Mouse (Mus musculus) liver, adult 2 months (tissue): Measurements from ENCODE around the gene Gm37419. TPM values are rescaled to one million over a fixed set of nuclear protein-coding genes. Genes with fewer than 3 reads are reported as not detected.
A peak's percentile ranks its signal among the peaks of the same experiment; 100 is the strongest.

Experiments
- DNase-seq: peaks from one replicate; pipeline ENCODE4 v3.0.0-alpha.2; 2011; ENCODE audit warnings: low read depth, low spot score; ENCODE audit errors: extremely low read depth
- H3K27ac ChIP-seq: fragments of 200-500 bp; replicated peaks from 2 replicates; pipeline ENCODE4 v1.5.1; 2012; ENCODE audit warnings: low read depth, mild to moderate bottlenecking, control low read depth, inconsistent platforms, low read length; ENCODE audit not compliant: insufficient read depth
- H3K27me3 ChIP-seq: fragments of 200-500 bp; 2 replicates; pipeline ENCODE4 v1.6.1; 2012; ENCODE audit warnings: mild to moderate bottlenecking, moderate library complexity, low read length, inconsistent platforms; ENCODE audit not compliant: control insufficient read depth, insufficient read depth
- H3K36me3 ChIP-seq: fragments of 200-500 bp; 2 replicates; pipeline ENCODE4 v1.6.1; 2012; ENCODE audit warnings: low read length, inconsistent platforms; ENCODE audit not compliant: control insufficient read depth, insufficient read depth
- H3K4me1 ChIP-seq: fragments of 200-500 bp; 2 replicates; pipeline ENCODE4 v1.6.1; 2011; ENCODE audit warnings: low read length; ENCODE audit not compliant: control insufficient read depth, insufficient read depth
- H3K4me3 ChIP-seq: fragments of 200-500 bp; 2 replicates; pipeline ENCODE4 v1.5.1; 2011; ENCODE audit warnings: low read depth, mild to moderate bottlenecking, control low read depth, low read length, moderate library complexity; ENCODE audit not compliant: insufficient read depth
- H3K79me2 ChIP-seq: fragments of 200-500 bp; 2 replicates; pipeline ENCODE4 v1.6.1; 2012; ENCODE audit warnings: inconsistent platforms, mild to moderate bottlenecking, low read length, moderate library complexity; ENCODE audit not compliant: control insufficient read depth, insufficient read depth
- H3K9ac ChIP-seq: fragments of 200-500 bp; 2 replicates; pipeline ENCODE4 v1.6.1; 2012; ENCODE audit warnings: low read depth, mild to moderate bottlenecking, control low read depth, inconsistent platforms, low read length
- CTCF ChIP-seq: fragments of 200-500 bp; IDR thresholded peaks from 2 replicates; pipeline ENCODE4 v1.5.1; 2011; ENCODE audit warnings: low read depth, low read length, control low read depth
- POLR2A ChIP-seq: fragments of 200-500 bp; IDR thresholded peaks from 2 replicates; pipeline ENCODE4 v1.6.1; 2011; ENCODE audit warnings: low read length, control low read depth; ENCODE audit not compliant: insufficient read depth; ENCODE audit errors: extremely low read depth
- WGBS: fragments of 180-500 bp; shearing (Covaris S2); methylation state at CpG from one replicate; pipeline ENCODE4 v1.1.7; 2018; 5-methylcytosine and 5-hydroxymethylcytosine counted together
- polyA plus RNA-seq: library from polyadenylated mRNA; depleted of rRNA; stranded (reverse); fragments of >200 nt; gene quantifications from 2 replicates; pipeline ENCODE4 v1.2.3, GENCODE M21; 2012; rRNA removed
- total RNA-seq: library from RNA; depleted of rRNA; stranded (reverse); fragments of >200 nt; gene quantifications from 2 replicates; pipeline ENCODE4 v1.2.3, GENCODE M21; 2014; rRNA removed

Gm37419 gene
- total RNA-seq: not detected in 2 replicates
- polyA plus RNA-seq: not detected in 2 replicates

- under 1% methylated on average over 68 of the region's 68 CpGs for WGBS
- peak within 1 kb of the TSS; percentile 100 for H3K27ac ChIP-seq
- H3K9ac ChIP-seq: peak within 1 kb of the TSS; percentile 99
- H3K36me3 ChIP-seq: no peaks in the 10 kb centered on the region
- peak within 1 kb of the TSS; percentile 85 for H3K4me3 ChIP-seq
- peaks cover 5% of the 10 kb centered on the region; the same call in 1 of the 2 replicates for H3K4me1 ChIP-seq
- peak; percentile 92 for DNase-seq
- H3K27me3 ChIP-seq: no peaks in the 10 kb centered on the region
- TF ChIP-seq POLR2A: peak; percentile 62; the same call in 1 of the 2 replicates
- no peak for TF ChIP-seq CTCF
- peaks cover 9% of the 10 kb centered on the region; the same call in 1 of the 2 replicates for H3K79me2 ChIP-seq
These were observed at the start of gene Gm37419, which contains the start of gene Bcl6 for GRCm38 (mm10) chr16:23988466-23989208. TSS of gene Gm37419 (plus strand) at chr16:23988482. TSS of gene Bcl6 (minus strand) at chr16:23988852.

DNA sequence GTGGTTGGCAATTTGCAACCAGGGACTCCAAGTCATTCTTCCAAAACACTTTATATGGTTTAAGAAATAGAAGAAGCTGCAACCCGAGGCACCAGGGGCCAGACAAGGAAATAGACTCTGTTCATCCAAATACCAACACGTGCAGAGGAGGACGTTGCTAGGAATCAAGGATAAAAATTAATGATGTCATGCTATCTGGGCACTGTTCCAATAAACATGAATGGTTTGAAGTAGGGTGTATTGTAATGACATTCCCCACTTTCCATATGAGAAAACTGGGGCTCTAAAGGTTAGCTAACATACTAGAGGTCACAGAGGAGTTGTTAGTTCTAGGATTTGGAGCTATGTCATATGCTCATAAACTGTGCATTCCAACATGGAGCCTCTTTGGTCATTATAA lies 43.5 kb upstream of the Gm37419 start:
- TF ChIP-seq POLR2A: no peak
- no peak for TF ChIP-seq CTCF
- Histone ChIP-seq H3K4me3 (no peak overlapping the region), H3K4me1 (no peaks in the 10 kb centered on the region), H3K9ac (no peak overlapping the region), H3K79me2 (no peaks in the 10 kb centered on the region), H3K36me3 (no peaks in the 10 kb centered on the region), H3K27me3 (no peaks in the 10 kb centered on the region), H3K27ac (no peak overlapping the region)
- no peak for DNase-seq
- WGBS: 54% methylated on average over 3 of the region's 3 CpGs

- Histone ChIP-seq H3K4me3 (no peak overlapping the region), H3K9ac (no peak overlapping the region), H3K27ac (no peak overlapping the region), H3K79me2 (no peaks in the 10 kb centered on the region), H3K36me3 (no peaks in the 10 kb centered on the region), H3K27me3 (no peaks in the 10 kb centered on the region), H3K4me1 (no peaks in the 10 kb centered on the region)
- DNase-seq: no peak
- 91% methylated on average over 6 of the region's 6 CpGs for WGBS
- TF ChIP-seq CTCF: no peak
- TF ChIP-seq POLR2A: no peak
These were observed 40.6 kb upstream of the Gm37419 start for GRCm38 (mm10) chr16:23947654-23948053.

GRCm38 (mm10) chr16:23952101-23952727 lies 36.1 kb upstream of the Gm37419 start:
- no peaks in the 10 kb centered on the region for H3K36me3 ChIP-seq
- TF ChIP-seq POLR2A: no peak
- TF ChIP-seq CTCF: no peak
- no peak for DNase-seq
- H3K27me3 ChIP-seq: no peaks in the 10 kb centered on the region
- H3K9ac ChIP-seq: no peak overlapping the region
- no peaks in the 10 kb centered on the region for H3K79me2 ChIP-seq
- no peak overlapping the region for H3K27ac ChIP-seq
- WGBS: 77% methylated on average over 4 of the region's 4 CpGs
- H3K4me3 ChIP-seq: no peak overlapping the region
- no peaks in the 10 kb centered on the region for H3K4me1 ChIP-seq

- Histone ChIP-seq H3K9ac (no peak overlapping the region), H3K27ac (no peak overlapping the region), H3K4me1 (no peaks in the 10 kb centered on the region), H3K27me3 (no peaks in the 10 kb centered on the region), H3K4me3 (no peak overlapping the region), H3K79me2 (no peaks in the 10 kb centered on the region), H3K36me3 (no peaks in the 10 kb centered on the region)
- TF ChIP-seq CTCF (peak; percentile 60), POLR2A (no peak)
- DNase-seq: no peak
- 66% methylated on average over 11 of the region's 11 CpGs for WGBS
These were observed 34.9 kb upstream of the Gm37419 start for GRCm38 (mm10) chr16:23953189-23953958.
